Mouse (Mus musculus): ENCODE data around the gene Dnajc28. TPM values are rescaled to one million over a fixed set of nuclear protein-coding genes. Genes with fewer than 3 reads are reported as not detected.

The Dnajc28 gene
- polyA plus RNA-seq, 1 experiment from 2014 or later = 5.8 TPM

Other genes with a start within 250 kb of the Dnajc28 start
- gene Ifnar2, start 246.2 kb downstream of the Dnajc28 start, polyA plus RNA-seq (2014; fragmentation: Nextera tagmentation; extraction: Ambion mirVana) = 57.4 and 59.2 TPM in 2 replicates
- not detected in 2 replicates for gene Gm21970, start 227.3 kb downstream of the Dnajc28 start, polyA plus RNA-seq (2014; fragmentation: Nextera tagmentation; extraction: Ambion mirVana)
- gene Il10rb, start 212.9 kb downstream of the Dnajc28 start, polyA plus RNA-seq (2014; fragmentation: Nextera tagmentation; extraction: Ambion mirVana) = 58.5 and 59.2 TPM in 2 replicates
- gene Ifnar1, start 133.8 kb downstream of the Dnajc28 start, polyA plus RNA-seq (2014; fragmentation: Nextera tagmentation; extraction: Ambion mirVana) = 39.9 and 45.1 TPM in 2 replicates
- 140 and 146 TPM in 2 replicates for gene Ifngr2, start 72.0 kb downstream of the Dnajc28 start, polyA plus RNA-seq (2014; fragmentation: Nextera tagmentation; extraction: Ambion mirVana)
- gene Tmem50b, start 21.2 kb downstream of the Dnajc28 start, polyA plus RNA-seq (2014; fragmentation: Nextera tagmentation; extraction: Ambion mirVana) = 60.5 and 67.5 TPM in 2 replicates
- gene Gart, start 27.9 kb upstream of the Dnajc28 start, polyA plus RNA-seq (2014; fragmentation: Nextera tagmentation; extraction: Ambion mirVana) = 56.2 and 62.8 TPM in 2 replicates
- gene Son, start 28.5 kb upstream of the Dnajc28 start, polyA plus RNA-seq (2014; fragmentation: Nextera tagmentation; extraction: Ambion mirVana) = 102 and 108 TPM in 2 replicates
- gene Donson, start 69.7 kb upstream of the Dnajc28 start, polyA plus RNA-seq (2014; fragmentation: Nextera tagmentation; extraction: Ambion mirVana) = 12.3 and 15.2 TPM in 2 replicates
- 54.9 and 60.3 TPM in 2 replicates for gene Cryzl1, start 109.9 kb upstream of the Dnajc28 start, polyA plus RNA-seq (2014; fragmentation: Nextera tagmentation; extraction: Ambion mirVana)
- gene Itsn1, start 110.3 kb upstream of the Dnajc28 start, polyA plus RNA-seq (2014; fragmentation: Nextera tagmentation; extraction: Ambion mirVana) = 20.7 and 21.2 TPM in 2 replicates

Measured in heart, embryonic 14.5 days (tissue).